Mouse (Mus musculus) induced T-regulatory cell, adult 2 months (primary cell): ENCODE measurements around the gene Cxcl5.
A peak's percentile ranks its signal among the peaks of the same experiment; 100 is the strongest.

Experiments
- DNase-seq: peaks from one replicate; pipeline ENCODE4 v3.0.0-alpha.2; 2012; ENCODE audit warnings: low read depth

The Cxcl5 gene

DNA sequence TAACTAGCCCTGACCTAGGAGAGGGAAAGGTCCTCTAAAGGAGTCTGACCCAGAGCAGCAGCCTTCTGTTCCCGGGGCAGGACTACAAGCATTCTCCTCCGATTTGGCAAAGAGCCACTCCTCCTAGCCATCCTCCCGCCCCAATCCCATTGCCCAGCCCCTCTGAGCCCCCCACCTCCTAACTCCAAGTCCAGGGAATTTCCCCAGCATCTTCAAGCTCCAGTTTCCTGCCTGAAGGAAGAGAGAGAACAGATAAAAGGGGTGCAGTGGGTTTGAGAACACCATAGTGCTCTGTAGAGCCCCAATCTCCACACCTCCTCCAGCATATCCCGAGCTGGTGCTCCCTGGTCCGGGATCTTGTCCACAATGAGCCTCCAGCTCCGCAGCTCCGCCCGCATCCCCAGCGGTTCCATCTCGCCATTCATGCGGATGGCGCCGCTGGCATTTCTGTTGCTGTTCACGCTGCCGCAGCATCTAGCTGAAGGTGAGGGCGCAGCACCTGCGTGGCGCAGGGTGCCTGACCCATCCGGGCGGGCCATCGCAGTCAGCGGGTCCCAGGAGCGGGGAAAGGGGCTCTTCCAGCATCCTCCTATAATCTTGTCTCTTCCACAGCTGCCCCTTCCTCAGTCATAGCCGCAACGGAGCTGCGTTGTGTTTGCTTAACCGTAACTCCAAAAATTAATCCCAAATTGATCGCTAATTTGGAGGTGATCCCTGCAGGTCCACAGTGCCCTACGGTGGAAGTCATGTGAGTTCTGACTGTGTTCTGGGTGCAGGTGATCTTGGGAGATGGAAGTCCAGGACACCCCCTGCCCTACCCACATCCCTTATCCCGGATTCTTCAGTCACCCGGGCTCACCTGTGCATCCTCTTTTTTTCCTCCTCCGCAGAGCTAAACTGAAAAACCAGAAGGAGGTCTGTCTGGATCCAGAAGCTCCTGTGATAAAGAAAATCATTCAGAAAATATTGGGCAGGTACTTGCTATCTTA, at the start of gene Cxcl5:
Gene Cxcl5, plus strand, starts transcription at position 284 of the 989 bp plus-strand sequence.
- DNase-seq: no peak

- DNase-seq: no peak
These were observed 47.8 kb upstream of the Cxcl5 start for GRCm38 (mm10) chr5:90711409-90711808.

- DNase-seq: no peak
These were observed 41.2 kb upstream of the Cxcl5 start for GRCm38 (mm10) chr5:90717937-90718336.

GRCm38 (mm10) chr5:90722656-90723055, 36.5 kb upstream of the Cxcl5 start:
- DNase-seq: no peak

DNA sequence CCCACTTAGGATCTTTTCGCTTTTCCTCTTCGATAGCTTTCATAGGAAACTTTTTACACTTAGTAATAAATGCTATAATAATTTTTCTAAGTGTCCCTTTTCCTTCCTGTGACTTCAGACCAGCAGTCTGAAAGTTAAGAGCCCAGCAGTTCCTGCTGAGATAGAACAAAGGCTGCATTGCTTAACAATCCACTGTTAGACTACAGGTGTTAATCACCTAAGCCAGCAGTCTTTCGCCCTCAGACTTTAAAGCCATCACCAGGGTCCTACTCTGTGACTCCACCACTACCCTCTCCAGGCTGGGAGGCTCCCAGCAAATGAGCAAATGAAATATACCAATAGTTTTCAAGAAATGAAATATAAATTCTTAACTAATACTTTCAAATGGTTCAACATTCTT, 30.9 kb upstream of the Cxcl5 start:
- DNase-seq: no peak

GRCm38 (mm10) chr5:90731480-90731879, 27.7 kb upstream of the Cxcl5 start:
- DNase-seq: no peak

GRCm38 (mm10) chr5:90742029-90742428, 17.1 kb upstream of the Cxcl5 start:
- DNase-seq: peak; percentile 31

DNA sequence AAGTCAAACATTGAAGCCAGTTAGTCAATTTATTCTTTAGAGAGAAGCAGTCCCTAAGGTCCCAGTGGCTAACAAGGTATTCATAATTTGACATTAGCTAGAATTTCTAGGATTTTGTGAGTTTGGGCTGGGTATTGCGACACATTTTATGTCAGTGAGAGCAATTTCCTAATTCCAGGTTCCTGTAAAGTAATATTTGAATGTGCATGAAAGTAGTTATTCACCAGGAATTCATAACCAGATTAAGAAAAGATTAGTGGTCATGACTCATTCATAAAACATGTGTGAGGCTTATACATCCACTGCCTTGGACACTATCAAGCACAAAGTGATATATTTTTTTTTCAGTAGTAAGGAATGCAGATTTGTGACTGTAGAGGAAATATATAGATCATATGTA, 5.2 kb upstream of the Cxcl5 start:
- DNase-seq: no peak

DNA sequence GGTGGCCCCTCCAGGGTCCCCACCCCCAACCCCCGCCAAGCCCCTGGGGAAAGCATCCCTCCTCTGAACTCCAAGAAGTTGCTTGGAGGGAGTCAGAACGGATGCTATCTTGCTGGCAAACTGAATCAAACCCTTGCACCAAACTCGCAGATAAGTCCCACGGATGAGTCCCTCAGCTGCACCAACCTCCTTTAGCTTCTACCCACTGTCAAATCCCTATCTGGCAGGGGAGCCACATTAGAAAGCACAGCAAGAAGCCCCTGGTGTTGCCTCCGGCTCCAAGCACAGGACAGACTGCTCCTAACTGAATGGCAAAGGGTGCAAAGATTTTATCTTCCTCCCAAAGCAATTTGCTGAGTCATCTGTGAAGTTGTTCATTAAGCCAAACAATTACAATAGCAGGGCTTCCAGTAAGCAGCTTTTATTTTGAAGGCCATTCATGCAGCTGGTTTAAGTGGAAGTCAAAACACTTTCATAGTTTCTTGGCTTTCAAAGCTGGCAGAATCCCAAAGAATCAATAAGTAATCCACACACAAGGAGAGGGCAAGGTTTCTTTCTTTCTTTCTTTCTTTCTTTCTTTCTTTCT, 1.0 kb upstream of the Cxcl5 start:
- DNase-seq: no peak

GRCm38 (mm10) chr5:90760303-90760702, 1.1 kb downstream of the Cxcl5 start:
- DNase-seq: no peak

DNA sequence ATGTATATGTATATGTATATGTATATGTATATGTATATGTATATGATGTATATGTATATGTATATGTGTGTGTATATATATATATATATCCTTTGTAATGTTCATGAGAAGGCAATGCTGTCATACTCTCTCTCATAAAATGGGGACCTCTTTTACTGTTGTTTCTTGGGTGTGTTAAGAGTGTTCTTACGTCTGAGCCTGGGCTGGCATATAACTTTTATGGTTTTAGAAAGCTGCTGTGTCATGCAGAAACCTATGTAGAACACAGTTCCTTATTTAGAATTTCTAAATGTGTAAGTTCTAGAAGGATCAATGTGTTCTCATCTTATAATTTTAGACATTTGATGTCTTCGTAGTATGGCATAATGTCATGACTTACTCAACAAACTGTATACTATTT, 1.7 kb downstream of the Cxcl5 start:
- no peak for DNase-seq

DNA sequence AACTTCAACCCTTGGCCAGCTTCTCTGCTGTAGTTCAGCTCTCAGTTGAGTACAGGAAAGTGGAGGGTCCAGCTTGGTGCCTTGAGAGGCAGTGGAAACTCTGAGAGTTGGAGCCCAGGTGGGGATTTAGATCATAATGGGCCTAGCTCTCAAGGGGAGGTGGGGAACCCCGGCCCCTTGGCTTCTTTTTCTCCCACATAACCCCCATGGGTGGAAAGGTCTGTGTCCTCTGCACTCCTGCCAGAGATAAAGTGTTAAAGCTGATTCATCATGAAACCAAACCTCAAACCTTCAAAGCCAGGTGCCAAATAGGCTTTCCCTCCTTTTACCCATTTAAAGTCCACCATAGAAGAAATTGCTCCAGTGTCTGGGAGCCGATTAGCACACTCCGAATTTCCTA, 2.7 kb downstream of the Cxcl5 start:
- DNase-seq: no peak

GRCm38 (mm10) chr5:90763912-90764665, 4.9 kb downstream of the Cxcl5 start:
- DNase-seq: no peak

- no peak for DNase-seq
These were observed 6.9 kb downstream of the Cxcl5 start for GRCm38 (mm10) chr5:90765821-90766606.

DNA sequence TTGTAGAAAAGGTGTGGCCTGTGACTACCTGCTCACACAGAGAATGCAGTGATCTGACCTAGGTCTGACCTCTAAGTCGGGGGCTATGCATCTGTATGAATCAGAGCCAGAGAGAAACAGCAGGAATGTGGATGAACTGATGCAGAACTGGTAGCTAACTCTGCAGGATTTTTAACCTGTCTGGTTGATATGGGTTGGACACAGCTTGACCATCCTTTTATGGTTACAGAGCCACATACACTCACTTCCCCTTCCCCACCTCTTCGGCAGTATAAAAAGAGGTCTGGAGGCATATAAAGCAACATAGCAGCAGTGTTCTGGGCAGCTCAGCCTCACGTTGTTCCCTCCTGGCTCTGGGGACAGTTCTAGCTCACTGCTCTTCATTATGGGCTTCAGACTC, 9.1 kb downstream of the Cxcl5 start, which contains the start of gene Ppbp:
Gene Ppbp, plus strand, starts transcription at position 301 of the 400 bp plus-strand sequence.
- no peak for DNase-seq

- DNase-seq: no peak
These were observed 12.2 kb downstream of the Cxcl5 start for GRCm38 (mm10) chr5:90771369-90771768.

- no peak for DNase-seq
These were observed 12.9 kb downstream of the Cxcl5 start, which contains the start of gene Pf4 for GRCm38 (mm10) chr5:90771880-90772653. Gene Pf4 (plus strand): TSS chr5:90772435.

- DNase-seq: no peak
These were observed 16.4 kb downstream of the Cxcl5 start for GRCm38 (mm10) chr5:90775562-90775961.

DNA sequence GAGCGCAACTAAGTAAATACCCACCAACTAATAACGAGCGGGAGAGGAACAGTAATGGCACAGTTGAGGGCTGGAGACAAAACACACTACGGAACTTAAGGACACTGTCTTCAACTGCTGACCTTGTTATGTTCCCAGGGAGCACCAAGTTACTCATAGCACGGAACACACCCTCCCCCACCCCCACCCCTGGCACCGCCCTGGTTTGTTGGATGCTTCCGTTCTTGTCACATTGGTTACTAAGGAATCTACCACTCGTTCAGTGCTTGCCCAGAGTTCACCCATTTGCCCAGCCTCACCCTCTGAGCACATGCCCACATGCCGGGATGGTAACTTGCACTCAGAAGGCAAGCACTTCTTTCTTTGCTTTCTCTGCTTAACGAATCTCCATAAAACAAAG, 18.5 kb downstream of the Cxcl5 start:
- no peak for DNase-seq

GRCm38 (mm10) chr5:90778856-90779255, 19.7 kb downstream of the Cxcl5 start:
- DNase-seq: no peak

- DNase-seq: no peak
These were observed 24.5 kb downstream of the Cxcl5 start for GRCm38 (mm10) chr5:90783697-90784096.
